Mouse (Mus musculus) ES-E14 (cell line): ENCODE data around the gene Rps6ka1. TPM values are rescaled to one million over a fixed set of nuclear protein-coding genes. Genes with fewer than 3 reads are reported as not detected.
A peak's percentile ranks its signal among the peaks of the same experiment; 100 is the strongest.

ENCODE experiments used
- DNase-seq: peaks from one replicate; pipeline ENCODE4 v3.0.0-alpha.2; 2013; ENCODE audit warnings: low read depth, low spot score
- H3K27ac ChIP-seq: 2 replicates; pipeline ENCODE4 v1.5.1; 2012; ENCODE audit warnings: low read depth, mild to moderate bottlenecking, low read length, moderate library complexity, mixed read lengths; ENCODE audit not compliant: poor library complexity, insufficient read depth, severe bottlenecking
- H3K36me3 ChIP-seq: 2 replicates; pipeline ENCODE4 v1.6.1; 2012; ENCODE audit warnings: mild to moderate bottlenecking, low read length, moderate library complexity, mixed read lengths; ENCODE audit not compliant: control insufficient read depth, poor library complexity, insufficient read depth, severe bottlenecking
- H3K4me1 ChIP-seq, 2 experiments: fragments of 150-350 bp in 1 of 2; sonication (generic) in 1 of 2; 2 replicates each; pipeline ENCODE4 v1.6.1; 2012; ENCODE audit warnings: low read length in 2 of 2, mild to moderate bottlenecking in 1 of 2, mixed read lengths in 1 of 2; ENCODE audit not compliant: control insufficient read depth in 2 of 2, insufficient read depth in 2 of 2, poor library complexity in 1 of 2
- H3K4me3 ChIP-seq, 2 experiments: fragments of 150-350 bp in 1 of 2; sonication (generic) in 1 of 2; 2 replicates each; pipeline ENCODE4 v1.5.1; 2012; ENCODE audit warnings: low read length in 2 of 2, low read depth in 1 of 2, mild to moderate bottlenecking in 1 of 2, mixed read lengths in 1 of 2; ENCODE audit not compliant: insufficient read depth in 1 of 2, poor library complexity in 1 of 2, severe bottlenecking in 1 of 2
- H3K9ac ChIP-seq: 2 replicates; pipeline ENCODE4 v1.6.1; 2012; ENCODE audit warnings: low read depth, mild to moderate bottlenecking, low read length, mixed read lengths; ENCODE audit not compliant: poor library complexity, insufficient read depth, severe bottlenecking
- H3K9me3 ChIP-seq: fragments of 150-350 bp; sonication (generic); 2 replicates; pipeline ENCODE4 v1.6.1; 2012; ENCODE audit warnings: low read depth, mild to moderate bottlenecking, low read length; ENCODE audit not compliant: control insufficient read depth, insufficient read depth
- CHD2 ChIP-seq: IDR thresholded peaks from 2 replicates; pipeline ENCODE4 v1.6.1; 2014; ENCODE audit warnings: mild to moderate bottlenecking, low read depth, low read length, inconsistent platforms
- HCFC1 ChIP-seq: IDR thresholded peaks from 2 replicates; pipeline ENCODE4 v1.6.1; 2012; ENCODE audit warnings: low read length, inconsistent platforms, borderline replicate concordance; ENCODE audit not compliant: insufficient read depth
- MAFK ChIP-seq: IDR thresholded peaks from 2 replicates; pipeline ENCODE4 v1.6.1; 2014; ENCODE audit warnings: mild to moderate bottlenecking, low read depth, low read length, inconsistent platforms; ENCODE audit not compliant: insufficient read depth
- ZC3H11A ChIP-seq: IDR thresholded peaks from 2 replicates; pipeline ENCODE4 v1.6.1; 2012; ENCODE audit warnings: low read depth, mild to moderate bottlenecking, inconsistent platforms, low read length, borderline replicate concordance
- ZNF384 ChIP-seq: IDR thresholded peaks from 2 replicates; pipeline ENCODE4 v1.6.1; 2012; ENCODE audit warnings: low read depth, low read length, inconsistent platforms
- in situ Hi-C, 2 experiments: fragments of 600-800 bp; cut with MboI; formaldehyde crosslinking; loops; one replicate each; pipeline ENCODE4 v1.15.1; 2025; ENCODE audit warnings: low sequenced_read_pairs in 2 of 2, inconsistent platforms in 1 of 2; ENCODE audit not compliant: unreplicated experiment in 2 of 2
- total RNA-seq: library from RNA; depleted of rRNA; stranded (reverse); fragments of 300-350 nt; gene quantifications from 2 replicates; pipeline ENCODE4 v1.2.3, GENCODE M21; 2012; rRNA removed

The Rps6ka1 gene
- total RNA-seq = 87.1 and 95.0 TPM in 2 replicates

GRCm38 (mm10) chr4:133887672-133888453, at the start of gene Rps6ka1:
Rps6ka1 (minus strand) TSS chr4:133887797.
- peaks cover 4 to 6% of the 10 kb centered on the region in 2 experiments; a peak in 3 of 4 replicates for H3K4me1 ChIP-seq
- peak within 1 kb of the TSS; percentile 92 for H3K9ac ChIP-seq
- H3K27ac ChIP-seq = peak within 1 kb of the TSS; percentile 94
- peak; percentile 78 for DNase-seq
- in situ Hi-C loops = no loop called here
- H3K4me3 ChIP-seq = peak within 1 kb of the TSS; percentile 83 to 93
- H3K36me3 ChIP-seq = peaks cover 5% of the 10 kb centered on the region; the same call in 1 of the 2 replicates
- H3K9me3 ChIP-seq = no peaks in the 10 kb centered on the region
- TF ChIP-seq ZC3H11A (no peak), ZNF384 (peak; percentile 78; the same call in 1 of the 2 replicates)

- H3K27ac ChIP-seq = no peak overlapping the region
- 0 out of 4 replicates have a peak, but pooled peaks cover 0 to 2% of the 10 kb centered on the region in 2 experiments for H3K4me1 ChIP-seq
- no peak for TF ChIP-seq HCFC1
- TF ChIP-seq ZC3H11A = no peak
- no peak for TF ChIP-seq CHD2
- TF ChIP-seq ZNF384 = no peak
- in situ Hi-C loops = no loop called here
- DNase-seq = no peak
- H3K36me3 ChIP-seq = no peaks in the 10 kb centered on the region
- no peaks in the 10 kb centered on the region for H3K9me3 ChIP-seq
- H3K9ac ChIP-seq = no peak overlapping the region
- no peak overlapping the region for H3K4me3 ChIP-seq
Observed at GRCm38 (mm10) chr4:133931785-133932184, 44.2 kb upstream of the Rps6ka1 start.

- no peak overlapping the region for H3K9ac ChIP-seq
- H3K4me1 ChIP-seq = 0 out of 4 replicates have a peak, but pooled peaks cover 0 to 2% of the 10 kb centered on the region in 2 experiments
- TF ChIP-seq ZNF384 (peak; percentile 99), ZC3H11A (no peak)
- H3K9me3 ChIP-seq = no peaks in the 10 kb centered on the region
- in situ Hi-C loops = no loop called here
- H3K36me3 ChIP-seq = no peaks in the 10 kb centered on the region
- DNase-seq = no peak
- no peak overlapping the region for H3K27ac ChIP-seq
- no peak overlapping the region for H3K4me3 ChIP-seq
Observed at GRCm38 (mm10) chr4:133931349-133931748, 43.8 kb upstream of the Rps6ka1 start.

- H3K4me3 ChIP-seq = peak overlapping the region; percentile 7 to 23; a peak in 3 of 4 replicates
- TF ChIP-seq MAFK (no peak), HCFC1 (no peak), ZNF384 (no peak), CHD2 (no peak), ZC3H11A (no peak)
- no peaks in the 10 kb centered on the region for H3K9me3 ChIP-seq
- in situ Hi-C loops = no loop called here
- no peak for DNase-seq
- no peak overlapping the region for H3K9ac ChIP-seq
- 0 out of 4 replicates have a peak, but pooled peaks cover 0 to 2% of the 10 kb centered on the region in 2 experiments for H3K4me1 ChIP-seq
- no peak overlapping the region for H3K27ac ChIP-seq
- no peaks in the 10 kb centered on the region for H3K36me3 ChIP-seq
Observed at GRCm38 (mm10) chr4:133929278-133929670, 41.7 kb upstream of the Rps6ka1 start.
